Mouse (Mus musculus) macrophage (primary cell): ENCODE measurements around the gene Bcl3. TPM values are rescaled to one million over a fixed set of nuclear protein-coding genes. Genes with fewer than 3 reads are reported as not detected.
A peak's percentile ranks its signal among the peaks of the same experiment; 100 is the strongest.

Experiments
- H3K27ac ChIP-seq: fragments of 350-480 bp; formaldehyde crosslinking; 2 replicates; pipeline ENCODE4 v1.9.0; 2021
- H3K36me3 ChIP-seq: fragments of 350-480 bp; formaldehyde crosslinking; 2 replicates; pipeline ENCODE4 v1.9.0; 2021; ENCODE audit errors: inconsistent target
- H3K4me3 ChIP-seq: fragments of 350-480 bp; formaldehyde crosslinking; 2 replicates; pipeline ENCODE4 v1.9.0; 2021; ENCODE audit errors: inconsistent target
- H3K79me2 ChIP-seq: fragments of 350-480 bp; formaldehyde crosslinking; 2 replicates; pipeline ENCODE4 v1.9.0; 2021; ENCODE audit errors: inconsistent target
- WGBS: methylation state at CpG from one replicate; pipeline ENCODE4 v1.1.7; 2026; ENCODE audit warnings: inconsistent platforms; ENCODE audit not compliant: missing documents; 5-methylcytosine and 5-hydroxymethylcytosine counted together
- polyA plus RNA-seq: library from polyadenylated mRNA; stranded (reverse); fragments of 250-400 nt; gene quantifications from 3 replicates; pipeline ENCODE4 v1.2.4, GENCODE M21; 2018; ENCODE audit warnings: inconsistent platforms

The Bcl3 gene
- polyA plus RNA-seq, 1 experiment from 2014 or later: 23.0 TPM

GRCm38 (mm10) chr7:19844521-19845171, 22.1 kb upstream of the Bcl3 start:
- H3K27ac ChIP-seq: no peak overlapping the region

GRCm38 (mm10) chr7:19843561-19843960, 21.0 kb upstream of the Bcl3 start:
- no peak overlapping the region for H3K4me3 ChIP-seq
- H3K79me2 ChIP-seq: no peaks in the 10 kb centered on the region
- no peak overlapping the region for H3K27ac ChIP-seq
- H3K36me3 ChIP-seq: no peaks in the 10 kb centered on the region
- WGBS: 19% methylated on average over 11 of the region's 11 CpGs

More at GRCm38 (mm10) chr7:19844521-19845171, 22.1 kb upstream of the Bcl3 start:
- Histone ChIP-seq H3K4me3 (no peak overlapping the region), H3K36me3 (no peaks in the 10 kb centered on the region), H3K79me2 (no peaks in the 10 kb centered on the region)
- under 1% methylated on average over 15 of the region's 15 CpGs for WGBS

- whole genome bisulfite sequencing: 76% methylated on average over 19 of the region's 19 CpGs
- no peak overlapping the region for H3K27ac ChIP-seq
- H3K79me2 ChIP-seq: no peaks in the 10 kb centered on the region
- no peaks in the 10 kb centered on the region for H3K36me3 ChIP-seq
- H3K4me3 ChIP-seq: no peak overlapping the region
Measured at GRCm38 (mm10) chr7:19842885-19843504, 20.4 kb upstream of the Bcl3 start.

- 82% methylated on average over 21 of the region's 21 CpGs for WGBS
- Histone ChIP-seq H3K27ac (no peak overlapping the region), H3K4me3 (no peak overlapping the region), H3K79me2 (no peaks in the 10 kb centered on the region), H3K36me3 (no peaks in the 10 kb centered on the region)
Measured at GRCm38 (mm10) chr7:19841686-19842413, 19.3 kb upstream of the Bcl3 start.

GRCm38 (mm10) chr7:19840936-19841335, 18.4 kb upstream of the Bcl3 start:
- Histone ChIP-seq H3K27ac (no peak overlapping the region), H3K36me3 (no peaks in the 10 kb centered on the region), H3K79me2 (no peaks in the 10 kb centered on the region), H3K4me3 (no peak overlapping the region)
- WGBS: 94% methylated on average over 3 of the region's 3 CpGs

GRCm38 (mm10) chr7:19840371-19840770, 17.8 kb upstream of the Bcl3 start:
- no peak overlapping the region for H3K27ac ChIP-seq
- H3K79me2 ChIP-seq: no peaks in the 10 kb centered on the region
- no peaks in the 10 kb centered on the region for H3K36me3 ChIP-seq
- no peak overlapping the region for H3K4me3 ChIP-seq
- 85% methylated on average over 4 of the region's 4 CpGs for WGBS

GRCm38 (mm10) chr7:19836843-19837242, 14.3 kb upstream of the Bcl3 start:
- WGBS: 53% methylated on average over 3 of the region's 3 CpGs
- Histone ChIP-seq H3K79me2 (no peaks in the 10 kb centered on the region), H3K36me3 (no peaks in the 10 kb centered on the region), H3K4me3 (no peak overlapping the region), H3K27ac (no peak overlapping the region)

GRCm38 (mm10) chr7:19834055-19834454, 11.5 kb upstream of the Bcl3 start:
- Histone ChIP-seq H3K27ac (no peak overlapping the region), H3K79me2 (no peaks in the 10 kb centered on the region), H3K4me3 (no peak overlapping the region), H3K36me3 (no peaks in the 10 kb centered on the region)
- WGBS: 84% methylated on average over 3 of the region's 3 CpGs

GRCm38 (mm10) chr7:19831837-19832236, 9.3 kb upstream of the Bcl3 start:
- Histone ChIP-seq H3K36me3 (no peaks in the 10 kb centered on the region), H3K79me2 (no peaks in the 10 kb centered on the region), H3K4me3 (no peak overlapping the region), H3K27ac (peak overlapping the region; percentile 90)
- 60% methylated on average over 9 of the region's 9 CpGs for WGBS

- Histone ChIP-seq H3K27ac (peak overlapping the region; percentile 90), H3K36me3 (no peaks in the 10 kb centered on the region), H3K4me3 (no peak overlapping the region), H3K79me2 (no peaks in the 10 kb centered on the region)
- 6% methylated on average over 13 of the region's 13 CpGs for WGBS
Measured at GRCm38 (mm10) chr7:19830682-19831156, 8.1 kb upstream of the Bcl3 start.

- Histone ChIP-seq H3K79me2 (no peaks in the 10 kb centered on the region), H3K27ac (peak overlapping the region; percentile 90; the same call in 1 of the 2 replicates), H3K36me3 (no peaks in the 10 kb centered on the region), H3K4me3 (no peak overlapping the region)
- WGBS: 94% methylated on average over 3 of the region's 3 CpGs
Measured at GRCm38 (mm10) chr7:19829694-19830093, 7.1 kb upstream of the Bcl3 start.

GRCm38 (mm10) chr7:19826756-19827155, 4.2 kb upstream of the Bcl3 start:
- no peak overlapping the region for H3K27ac ChIP-seq
- H3K36me3 ChIP-seq: no peaks in the 10 kb centered on the region
- H3K4me3 ChIP-seq: no peak overlapping the region
- H3K79me2 ChIP-seq: peaks cover 5% of the 10 kb centered on the region; the same call in 1 of the 2 replicates
- WGBS: 91% methylated on average over 6 of the region's 6 CpGs

GRCm38 (mm10) chr7:19824182-19824973, 1.8 kb upstream of the Bcl3 start:
- Histone ChIP-seq H3K4me3 (no peak overlapping the region), H3K27ac (peak overlapping the region; percentile 100)
- 23% methylated on average over 21 of the region's 26 CpGs for WGBS

More at GRCm38 (mm10) chr7:19824182-19824973, 1.8 kb upstream of the Bcl3 start:
- Histone ChIP-seq H3K36me3 (peaks cover 7% of the 10 kb centered on the region; the same call in 1 of the 2 replicates), H3K79me2 (peaks cover 27% of the 10 kb centered on the region; the same call in 1 of the 2 replicates)
